Mouse (Mus musculus): ENCODE measurements at regions not wholly inside any gene's neighbourhood (a gene's known extent, or its start where the extent isn't known, plus 50 kb on each side); places are given as distances from the start of the nearest gene placed in this dataset.
A peak's percentile ranks its signal among the peaks of the same experiment; 100 is the strongest.

- no peak for DNase-seq (ENCODE audit: low spot score in 2 of 2)
Observed at GRCm38 (mm10) chr14:8946851-8947625, 281.0 kb upstream of the 4930452B06Rik start.

GRCm38 (mm10) chr14:8935121-8935520, 269.1 kb upstream of the 4930452B06Rik start:
- peak; percentile 31 to 44 for DNase-seq (ENCODE audit: low spot score in 2 of 2)

Measured in urinary bladder, postnatal 36 days (tissue).